Mouse (Mus musculus) C2C12 (cell line): ENCODE measurements around the gene Tcl1b2. TPM values are rescaled to one million over a fixed set of nuclear protein-coding genes. Genes with fewer than 3 reads are reported as not detected.
"Not testable (repeated sequence)": the region's sequence is repeated elsewhere in the genome, so short reads cannot be mapped to it uniquely, and the experiment has no call there.

Experiments
- H3K27me3 ChIP-seq: one replicate; pipeline ENCODE4 v1.6.1; 2011; ENCODE audit not compliant: control insufficient read depth, insufficient read depth, insufficient read length
- H3K36me3 ChIP-seq: one replicate; pipeline ENCODE4 v1.6.1; 2011; ENCODE audit not compliant: control insufficient read depth, insufficient read depth
- H3K4me3 ChIP-seq: one replicate; pipeline ENCODE4 v1.5.1; 2011; ENCODE audit warnings: mild to moderate bottlenecking, control low read depth; ENCODE audit not compliant: poor library complexity, insufficient read depth, severe bottlenecking
- H3K79me2 ChIP-seq: one replicate; pipeline ENCODE4 v1.6.1; 2011; ENCODE audit not compliant: control insufficient read depth, insufficient read depth
- H3K79me3 ChIP-seq: one replicate; pipeline ENCODE4 v1.6.1; 2011; ENCODE audit warnings: low read depth, control low read depth
- H3ac ChIP-seq: one replicate; pipeline ENCODE3; 2011; ENCODE audit warnings: low read depth; ENCODE audit not compliant: control insufficient read depth, insufficient read length
- CEBPB ChIP-seq: IDR thresholded peaks from one replicate; pipeline ENCODE4 v1.6.1; 2011; ENCODE audit warnings: low read depth, mild to moderate bottlenecking, control low read depth, moderate library complexity
- CTCF ChIP-seq: IDR thresholded peaks from one replicate; pipeline ENCODE4 v1.5.1; 2011; ENCODE audit not compliant: control insufficient read depth, insufficient read depth, insufficient read length
- FOSL1 ChIP-seq: IDR thresholded peaks from one replicate; pipeline ENCODE4 v1.8.0; 2011; ENCODE audit warnings: mild to moderate bottlenecking, low read length; ENCODE audit not compliant: poor library complexity, insufficient read depth, severe bottlenecking
- MAX ChIP-seq: IDR thresholded peaks from one replicate; pipeline ENCODE4 v1.6.1; 2011; ENCODE audit warnings: mild to moderate bottlenecking, control low read depth
- MYOD1 ChIP-seq: IDR thresholded peaks from one replicate; pipeline ENCODE4 v1.6.1; 2011; ENCODE audit warnings: low read depth; ENCODE audit not compliant: control insufficient read depth, insufficient read length
- MYOG ChIP-seq: IDR thresholded peaks from one replicate; pipeline ENCODE4 v1.6.1; 2011; ENCODE audit not compliant: control insufficient read depth, insufficient read length; ENCODE audit errors: extremely low read depth
- USF1 ChIP-seq: IDR thresholded peaks from one replicate; pipeline ENCODE4 v1.6.1; 2011; ENCODE audit warnings: low read depth, mild to moderate bottlenecking, control low read depth, moderate library complexity
- polyA plus RNA-seq: library from polyadenylated mRNA; unstranded; fragments of >200 nt; fragmentation: generic; extraction: Trizol; gene quantifications from one replicate; pipeline ENCODE4 v1.2.1, GENCODE M21; 2012; ENCODE audit warnings: missing spikeins

Gene Tcl1b2
- polyA plus RNA-seq, 1 experiment = not detected

- Histone ChIP-seq H3K4me3 (no peak overlapping the region), H3K36me3 (no peaks in the 10 kb centered on the region), H3ac (no peak overlapping the region), H3K27me3 (no peaks in the 10 kb centered on the region), H3K79me2 (no peaks in the 10 kb centered on the region), H3K79me3 (no peaks in the 10 kb centered on the region)
- TF ChIP-seq MYOG = no peak
- no peak for TF ChIP-seq FOSL1
- TF ChIP-seq MAX = no peak
- TF ChIP-seq MYOD1 = no peak
- no peak for TF ChIP-seq CTCF
- no peak for TF ChIP-seq CEBPB
- no peak for TF ChIP-seq USF1
Observed at GRCm38 (mm10) chr12:105158842-105159241, 13.0 kb downstream of the Tcl1b2 start.

DNA sequence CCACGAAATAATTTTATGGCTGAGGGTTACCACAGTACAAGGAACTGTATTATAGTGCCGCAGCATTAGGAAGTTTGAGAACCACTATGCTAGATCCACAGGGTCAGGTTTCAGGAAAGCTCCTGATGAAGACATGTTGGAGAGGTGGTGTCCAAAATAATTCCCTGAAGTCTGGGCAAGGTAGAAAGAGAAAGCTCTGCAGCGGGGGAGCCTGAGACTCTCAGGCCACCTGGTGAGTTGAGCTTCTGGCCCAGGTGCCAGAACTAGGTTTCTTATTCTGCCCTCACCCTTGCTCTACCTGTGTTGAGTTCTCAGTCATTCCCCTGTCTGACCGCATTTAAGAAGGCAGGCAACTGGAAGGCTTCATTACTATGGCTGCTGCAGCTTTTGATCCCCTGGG, 13.6 kb downstream of the Tcl1b2 start, which contains the start of gene Tcl1b1:
Tcl1b1 (plus strand) TSS at position 301 of the 400 bp plus-strand sequence.
- H3K4me3 ChIP-seq = no peak within 1 kb of the TSS
- no peaks in the 10 kb centered on the region for H3K36me3 ChIP-seq
- H3ac ChIP-seq = no peak within 1 kb of the TSS

GRCm38 (mm10) chr12:105166734-105167133, 20.9 kb downstream of the Tcl1b2 start:
- Histone ChIP-seq H3K79me3 (no peaks in the 10 kb centered on the region), H3ac (no peak overlapping the region), H3K36me3 (no peaks in the 10 kb centered on the region), H3K27me3 (no peaks in the 10 kb centered on the region), H3K4me3 (no peak overlapping the region), H3K79me2 (no peaks in the 10 kb centered on the region)
- TF ChIP-seq MAX (no peak), CTCF (no peak), FOSL1 (no peak), USF1 (no peak), MYOG (no peak), CEBPB (no peak), MYOD1 (no peak)

More for the DNA sequence above, 13.6 kb downstream of the Tcl1b2 start, which contains the start of gene Tcl1b1:
- TF ChIP-seq MYOD1 (no peak), CTCF (no peak), MAX (no peak), FOSL1 (no peak), USF1 (no peak), CEBPB (no peak), MYOG (no peak)
- Histone ChIP-seq H3K79me3 (no peaks in the 10 kb centered on the region), H3K79me2 (no peaks in the 10 kb centered on the region), H3K27me3 (no peaks in the 10 kb centered on the region)

DNA sequence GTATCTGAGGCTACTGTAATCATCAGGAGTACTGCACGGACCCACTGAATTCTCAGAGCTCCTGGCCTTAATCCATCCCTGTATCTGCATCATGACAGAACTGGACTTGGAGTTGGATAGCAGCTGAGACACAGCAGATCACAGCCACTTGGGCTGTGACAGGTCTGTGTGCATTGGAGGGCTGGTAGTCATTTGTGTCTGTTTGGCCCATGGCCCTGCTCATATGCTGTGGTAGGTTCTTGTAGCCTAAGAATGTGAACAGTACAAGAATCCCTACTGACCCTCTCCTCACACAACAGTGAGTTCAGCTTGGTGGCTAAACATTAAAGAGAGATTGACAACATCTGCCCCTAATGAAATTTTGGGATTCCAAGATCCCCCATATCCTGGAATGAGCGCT, 27.6 kb downstream of the Tcl1b2 start:
- no peak overlapping the region for H3ac ChIP-seq

DNA sequence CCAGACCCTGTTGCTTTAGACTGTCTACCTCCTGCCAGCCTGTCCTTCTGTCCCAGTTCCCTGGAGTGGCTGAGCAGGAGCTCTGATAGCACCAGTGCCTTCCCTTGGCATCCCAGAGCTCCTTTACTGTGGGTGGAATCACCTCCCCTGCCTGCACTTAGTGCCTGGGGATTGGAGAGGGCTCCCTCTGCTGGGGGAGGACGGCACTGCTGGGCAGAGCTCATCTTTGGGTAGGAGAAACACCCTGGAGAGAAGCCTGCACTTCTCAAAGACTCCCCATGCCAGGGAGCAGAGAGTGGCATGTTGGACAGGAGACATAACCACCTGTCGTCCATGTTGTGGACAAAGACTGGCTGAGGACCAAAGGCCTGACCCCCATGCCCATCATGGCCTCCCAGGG, 28.5 kb downstream of the Tcl1b2 start:
- H3K79me3 ChIP-seq, H3K27me3 ChIP-seq, H3K4me3 ChIP-seq, H3K79me2 ChIP-seq, H3K36me3 ChIP-seq, H3ac ChIP-seq: not testable (repeated sequence)

More for the DNA sequence above, 27.6 kb downstream of the Tcl1b2 start:
- H3K79me3 ChIP-seq = no peaks in the 10 kb centered on the region
- H3K36me3 ChIP-seq = no peaks in the 10 kb centered on the region
- TF ChIP-seq MAX (no peak), MYOD1 (no peak), MYOG (no peak), USF1 (no peak), CTCF (no peak), FOSL1 (no peak)
- H3K79me2 ChIP-seq = no peaks in the 10 kb centered on the region
- H3K27me3 ChIP-seq = no peaks in the 10 kb centered on the region
- H3K4me3 ChIP-seq = no peak overlapping the region

DNA sequence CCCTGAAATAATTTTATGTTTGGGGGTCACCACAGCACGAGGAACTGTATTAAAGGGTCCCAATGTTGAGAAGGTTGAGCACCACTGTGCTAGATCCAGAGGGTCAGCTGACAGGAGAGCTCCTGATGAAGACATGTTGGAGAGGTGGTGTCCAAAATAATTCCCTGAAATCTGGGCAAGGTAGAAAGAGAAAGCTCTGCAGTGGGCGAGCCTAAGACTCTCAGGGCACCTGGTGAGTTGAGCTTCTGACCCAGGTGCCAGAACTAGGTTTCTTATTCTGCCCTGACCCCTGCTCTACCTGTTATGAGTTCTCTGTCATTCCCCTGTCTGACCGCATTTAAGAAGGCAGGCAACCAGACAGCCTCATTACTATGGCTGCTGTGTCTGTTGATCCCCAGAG, 30.2 kb downstream of the Tcl1b2 start, which contains the start of gene Tcl1b5:
Tcl1b5 (plus strand) TSS at position 301 of the 400 bp plus-strand sequence.
- not testable (repeated sequence) for H3K79me3 ChIP-seq, H3K79me2 ChIP-seq, H3ac ChIP-seq, H3K36me3 ChIP-seq, H3K4me3 ChIP-seq, H3K27me3 ChIP-seq

GRCm38 (mm10) chr12:105181040-105181644, 35.3 kb downstream of the Tcl1b2 start:
- H3K36me3 ChIP-seq, H3K79me2 ChIP-seq, H3ac ChIP-seq, H3K4me3 ChIP-seq, H3K27me3 ChIP-seq, H3K79me3 ChIP-seq: not testable (repeated sequence)

DNA sequence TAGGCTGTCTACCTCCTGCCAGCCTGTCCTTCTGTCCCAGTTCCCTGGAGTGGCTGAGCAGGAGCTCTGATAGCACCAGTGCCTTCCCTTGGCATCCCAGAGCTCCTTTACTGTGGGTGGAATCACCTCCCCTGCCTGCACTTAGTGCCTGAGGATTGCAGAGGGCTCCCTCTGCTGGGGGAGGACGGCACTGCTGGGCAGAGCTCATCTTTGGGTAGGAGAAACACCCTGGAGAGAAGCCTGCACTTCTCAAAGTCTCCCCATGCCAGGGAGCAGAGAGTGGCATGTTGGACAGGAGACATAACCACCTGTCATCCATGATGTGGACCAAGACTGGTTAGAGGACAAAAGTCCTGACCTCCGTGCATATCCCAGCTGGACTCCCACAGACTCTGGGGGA, 43.2 kb downstream of the Tcl1b2 start:
- H3K36me3 ChIP-seq, H3K79me3 ChIP-seq, H3K27me3 ChIP-seq, H3K4me3 ChIP-seq, H3ac ChIP-seq, H3K79me2 ChIP-seq: not testable (repeated sequence)

GRCm38 (mm10) chr12:105190743-105191142, 44.9 kb downstream of the Tcl1b2 start, which contains the start of gene Tcl1b3:
Tcl1b3 (plus strand) TSS chr12:105191043.
- H3K79me2 ChIP-seq, H3K36me3 ChIP-seq, H3K79me3 ChIP-seq, H3K4me3 ChIP-seq, H3ac ChIP-seq, H3K27me3 ChIP-seq: not testable (repeated sequence)
